28 mouse cellular contexts compared by ENCODE assay signal in genomic region chr8:91845641-91846040, GRCm38 (mm10). TPM values are rescaled to one million over a fixed set of nuclear protein-coding genes. Genes with fewer than 3 reads are reported as not detected.
DNase-seq lines count a peak whose midpoint lies in the region; ATAC-seq and TF ChIP-seq lines count a peak whose summit lies in the region.
"Had no signal": no experiment of that assay in that cellular context is flagged by ENCODE, and none has a peak within 500 bp of the region (broad histone marks: within the 10 kb centered on the region; RNA-seq: fewer than 3 reads in every experiment).

No protein-coding gene starts in this region.

- H3K4me2 ChIP-seq in kidney, embryonic 15.5 days, result no peak overlapping the region
- H3K4me2 ChIP-seq: embryonic facial prominence, embryonic 12.5 days; embryonic facial prominence, embryonic 15.5 days; heart, embryonic 11.5 days; hindbrain, embryonic 12.5 days had no signal

- TF ChIP-seq CTCF in layer of hippocampus, adult 2 months (conservative IDR thresholded peaks at IDR 0.05), result no peak

- no peaks in the 10 kb centered on the region for H3K36me3 ChIP-seq in kidney, embryonic 15.5 days
- H3K36me3 ChIP-seq: embryonic facial prominence, embryonic 12.5 days; embryonic facial prominence, embryonic 15.5 days; G1E; hindbrain, embryonic 12.5 days had no signal

- H3K9me3 ChIP-seq in kidney, embryonic 15.5 days (replicated peaks), result no peaks in the 10 kb centered on the region
- H3K9me3 ChIP-seq: embryonic facial prominence, embryonic 12.5 days; embryonic facial prominence, embryonic 15.5 days; hindbrain, embryonic 12.5 days had no signal

- no peak overlapping the region for H3K4me3 ChIP-seq in layer of hippocampus, adult 2 months
- H3K4me3 ChIP-seq in kidney, embryonic 15.5 days (replicated peaks), result no peak overlapping the region
- H3K4me3 ChIP-seq: embryonic facial prominence, embryonic 12.5 days; embryonic facial prominence, embryonic 15.5 days; gastrocnemius, adult 2 months; hindbrain, embryonic 12.5 days had no signal

- H3K9ac ChIP-seq in kidney, embryonic 15.5 days, result no peak overlapping the region
- H3K9ac ChIP-seq: embryonic facial prominence, embryonic 12.5 days; embryonic facial prominence, embryonic 15.5 days; forebrain, postnatal 0 days; hindbrain, embryonic 12.5 days had no signal

- peaks cover 17% of the 10 kb centered on the region; the same call in 1 of the 2 replicates for H3K27me3 ChIP-seq in kidney, embryonic 15.5 days
- H3K27me3 ChIP-seq: CH12.LX; embryonic facial prominence, embryonic 15.5 days; Patski had no signal

- 69% methylated on average over 3 of the region's 3 CpGs for WGBS in kidney, embryonic 15.5 days

- peak; percentile 19 for DNase-seq in layer of hippocampus, adult 2 months (ENCODE audit: low spot score in 2 of 2)
- no peak for DNase-seq in layer of hippocampus, postnatal 25 days (ENCODE audit: extremely low spot score in 1 of 2, low spot score in 1 of 2)
- peak; percentile 54 to 67 for DNase-seq in right cerebral cortex, postnatal 10 days (ENCODE audit: low spot score in 2 of 2)
- no peak for DNase-seq in right cerebral cortex, adult 18-20 months
- DNase-seq in layer of hippocampus, adult 8-10 months (ENCODE audit: low spot score in 2 of 2), result peak; percentile 10 to 45
- DNase-seq in layer of hippocampus, postnatal 10 days (ENCODE audit: low spot score in 2 of 2), result peak; percentile 17 to 22
- DNase-seq: adrenal gland, adult 2 months; adrenal gland, postnatal 14 days; B cell, adult 2 months; cerebellum, adult 11 months; cerebellum, adult 2 months; cerebellum, adult 9-11 months; cerebellum, postnatal 25 days; forebrain, postnatal 0 days; gastrocnemius, adult 2 months; gastrocnemius, postnatal 14 days; heart, adult 11 months had no signal

- H3K27ac ChIP-seq in layer of hippocampus, adult 2 months, result no peak overlapping the region
- H3K27ac ChIP-seq in kidney, embryonic 15.5 days, result no peak overlapping the region
- H3K27ac ChIP-seq: embryonic facial prominence, embryonic 12.5 days; embryonic facial prominence, embryonic 15.5 days; gastrocnemius, adult 2 months; hindbrain, embryonic 12.5 days had no signal

- no peaks in the 10 kb centered on the region for H3K4me1 ChIP-seq in kidney, embryonic 15.5 days
- H3K4me1 ChIP-seq: embryonic facial prominence, embryonic 12.5 days; embryonic facial prominence, embryonic 15.5 days; hindbrain, embryonic 12.5 days had no signal

- ATAC-seq in kidney, embryonic 15.5 days (replicated peaks; ENCODE audit: low FRiP score), result no peak
- ATAC-seq: forebrain, embryonic 14.5 days; forebrain, postnatal 0 days had no signal

RNA-seq across cellular contexts. Expression of gene Irx3, which starts 43.8 kb away (rescaled TPM):
- under 1 TPM; 0.18 to 0.25 TPM for total RNA-seq in layer of hippocampus, adult 2 months (2021)
- under 1 TPM in 1 of 2 experiments, not detected in 1; 0.14 TPM for total RNA-seq in layer of hippocampus, postnatal 25 days (2021)
- under 1 TPM; 0.23 to 0.71 (median 0.47) TPM for total RNA-seq in layer of hippocampus, adult 8-10 months (2022)
- total RNA-seq in layer of hippocampus, postnatal 10 days (2021), result under 1 TPM; 0.29 to 0.50 TPM
- polyA plus RNA-seq in kidney, embryonic 15.5 days (2015; fragmentation: Nextera tagmentation; extraction: Ambion mirVana), result 15.6 TPM in 2 replicates
- total RNA-seq: CH12.LX; common myeloid progenitor, adult 5-6 weeks; hematopoietic stem cell, adult 5-6 weeks had no signal
- polyA plus RNA-seq: G1E had no signal

Comparison
In these comparisons a context has a peak if more than half of its experiments do, and no peak if none do; other contexts are left out.
1. DNase-seq: peak in layer of hippocampus, adult 2 months (2 of 2), right cerebral cortex, postnatal 10 days (2 of 2), layer of hippocampus, adult 8-10 months (2 of 2) and layer of hippocampus, postnatal 10 days (2 of 2); none in layer of hippocampus, postnatal 25 days (0 of 2) and right cerebral cortex, adult 18-20 months (single experiment).